Mouse (Mus musculus): ENCODE results near the gene Actl11.

Actl11 gene

DNA sequence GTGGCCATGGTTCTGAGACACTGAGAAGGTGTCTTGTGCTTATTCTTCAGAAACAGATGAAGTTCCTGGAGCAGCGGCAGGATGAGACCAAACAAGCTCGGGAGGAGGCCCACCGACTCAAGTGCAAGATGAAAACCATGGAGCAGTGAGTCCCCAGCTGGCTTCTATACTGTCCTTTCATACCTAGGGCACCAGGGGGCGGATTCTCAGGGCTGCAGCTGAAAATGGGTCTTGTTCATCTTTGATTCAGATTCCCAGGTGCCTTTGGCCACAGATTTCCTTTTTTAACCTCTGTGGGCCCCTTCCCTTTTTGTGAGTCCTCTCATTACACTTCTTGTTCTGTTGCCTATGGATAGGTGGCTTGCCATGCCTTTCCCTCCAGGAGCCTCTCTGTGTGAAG, 32.7 kb downstream of the Actl11 start:
- DNase-seq (ENCODE audit: extremely low read depth, insufficient read length, low spot score) = no peak

DNA sequence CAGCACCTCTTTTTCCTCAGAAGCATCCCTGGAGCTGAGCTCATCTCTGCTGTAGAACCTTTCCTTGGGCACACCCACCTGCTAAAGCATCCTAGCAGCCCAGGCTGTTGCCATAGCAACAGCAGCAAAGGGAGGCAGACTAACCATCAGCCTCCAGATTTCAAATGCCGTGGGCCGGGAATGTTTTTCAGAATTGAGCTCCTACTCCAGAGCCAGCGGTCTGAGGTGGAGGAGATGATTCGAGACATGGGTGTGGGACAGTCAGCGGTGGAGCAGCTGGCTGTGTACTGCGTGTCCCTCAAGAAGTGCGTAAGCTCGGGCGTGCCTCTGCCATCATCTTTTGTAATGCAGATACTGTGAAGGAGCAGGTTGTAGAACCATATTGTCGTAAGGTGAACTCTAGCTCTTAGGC, 33.1 kb downstream of the Actl11 start:
- DNase-seq (ENCODE audit: extremely low read depth, insufficient read length, low spot score) = no peak

GRCm38 (mm10) chr9:107961881-107962280, 33.6 kb downstream of the Actl11 start:
- DNase-seq (ENCODE audit: extremely low read depth, insufficient read length, low spot score) = no peak

DNA sequence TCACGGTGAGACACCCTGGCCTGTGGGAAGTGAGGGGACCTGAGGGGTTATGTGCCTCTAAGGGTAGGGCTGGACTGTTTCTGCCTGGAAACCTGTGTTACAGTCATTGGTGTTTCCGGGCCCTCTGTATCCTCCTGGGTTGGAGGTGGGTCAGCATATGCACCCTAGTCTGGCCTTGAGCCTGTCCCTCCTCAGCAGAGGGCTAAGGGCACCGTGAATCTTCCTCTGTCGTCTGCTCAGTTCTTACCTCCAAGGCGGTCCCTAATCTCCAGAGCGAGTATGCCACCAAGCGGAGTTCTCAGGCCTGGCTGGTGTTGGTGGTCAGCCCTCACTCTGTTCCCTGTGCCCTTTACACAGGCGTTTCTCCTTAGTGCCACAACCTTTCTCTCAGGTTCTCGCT, 34.6 kb downstream of the Actl11 start:
- no peak for DNase-seq (ENCODE audit: extremely low read depth, insufficient read length, low spot score)

DNA sequence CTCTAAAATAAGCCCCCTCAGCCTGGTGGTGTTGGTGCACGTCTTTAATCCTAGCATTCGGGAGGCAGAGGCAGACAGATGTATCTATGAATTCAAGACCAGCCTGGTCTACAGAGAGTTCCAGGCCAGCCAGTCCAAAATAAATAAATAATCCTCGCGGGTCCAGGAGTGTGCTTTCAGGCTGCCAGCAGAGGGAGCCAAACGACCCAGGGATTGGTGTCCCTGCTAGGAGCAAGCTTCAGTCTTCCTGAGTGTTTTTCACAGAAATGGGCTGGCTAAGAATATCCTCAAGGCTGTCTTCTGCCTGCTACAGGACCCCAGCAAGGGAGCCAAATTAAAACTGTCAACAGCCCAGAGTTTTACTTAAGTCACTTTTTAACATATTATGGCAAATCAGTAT, 35.4 kb downstream of the Actl11 start:
- peak; percentile 33 for DNase-seq (ENCODE audit: extremely low read depth, insufficient read length, low spot score)

GRCm38 (mm10) chr9:107964681-107965080, 36.4 kb downstream of the Actl11 start:
- DNase-seq (ENCODE audit: extremely low read depth, insufficient read length, low spot score) = no peak

GRCm38 (mm10) chr9:107966676-107967075, 38.4 kb downstream of the Actl11 start:
- DNase-seq (ENCODE audit: extremely low read depth, insufficient read length, low spot score) = no peak

DNA sequence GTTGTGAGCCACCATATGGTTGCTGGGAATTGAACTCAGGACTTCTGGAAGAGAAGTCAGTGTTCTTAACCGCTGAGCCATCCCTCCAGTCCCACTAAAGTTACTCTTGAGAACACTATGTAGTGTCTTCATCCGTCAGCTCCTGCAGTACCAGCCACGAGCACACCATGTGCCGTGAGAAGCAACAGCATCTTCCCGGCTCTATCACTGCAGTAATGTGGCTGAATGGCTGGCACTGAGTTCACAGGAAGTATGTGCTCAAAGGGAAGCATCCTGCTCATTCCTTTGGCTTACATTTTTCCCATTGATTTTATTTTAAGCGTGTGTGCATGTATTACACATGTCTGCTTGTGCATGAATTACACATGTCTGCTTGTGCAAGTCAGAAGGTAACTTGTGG, 39.2 kb downstream of the Actl11 start:
- no peak for DNase-seq (ENCODE audit: extremely low read depth, insufficient read length, low spot score)

DNA sequence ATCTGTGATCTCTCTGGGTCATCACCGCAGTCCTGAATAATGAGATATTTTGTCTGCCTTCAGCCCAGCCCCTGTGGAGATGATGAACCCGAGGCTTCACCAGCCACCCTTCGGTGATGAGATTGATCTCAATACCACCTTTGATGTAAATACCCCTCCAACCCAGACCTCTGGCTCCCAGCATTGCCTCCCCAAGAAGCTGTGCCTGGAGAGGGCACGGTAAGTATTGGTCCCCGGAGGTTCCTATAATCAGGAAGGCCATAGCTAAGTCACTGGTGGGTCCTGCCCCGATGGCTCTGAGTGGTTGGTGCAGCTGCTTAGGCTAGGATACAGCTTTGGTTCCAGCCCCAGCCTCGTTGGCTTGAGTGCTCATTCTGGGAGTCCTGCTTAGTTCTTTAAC, 40.3 kb downstream of the Actl11 start:
- no peak for DNase-seq (ENCODE audit: extremely low read depth, insufficient read length, low spot score)

DNA sequence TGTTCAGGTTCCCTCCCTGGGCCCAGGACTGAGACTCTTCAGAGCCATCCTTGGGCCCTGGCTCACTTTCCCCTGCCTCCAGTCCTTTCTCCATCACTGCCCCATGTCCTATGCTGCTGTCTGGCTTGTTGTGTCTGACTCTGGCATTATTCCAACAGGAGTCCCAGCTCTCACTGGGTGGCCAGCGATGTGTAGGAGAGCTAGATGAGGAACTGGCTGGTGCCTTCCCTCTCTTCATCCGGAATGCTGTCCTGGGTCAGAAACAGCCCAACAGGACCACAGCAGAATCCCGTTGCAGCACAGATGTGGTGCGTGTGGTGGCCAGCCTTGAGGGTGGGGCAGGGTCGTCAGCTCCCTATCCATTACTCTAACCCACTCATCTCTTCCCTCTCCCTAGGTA, 42.0 kb downstream of the Actl11 start:
- DNase-seq (ENCODE audit: extremely low read depth, insufficient read length, low spot score) = no peak

DNA sequence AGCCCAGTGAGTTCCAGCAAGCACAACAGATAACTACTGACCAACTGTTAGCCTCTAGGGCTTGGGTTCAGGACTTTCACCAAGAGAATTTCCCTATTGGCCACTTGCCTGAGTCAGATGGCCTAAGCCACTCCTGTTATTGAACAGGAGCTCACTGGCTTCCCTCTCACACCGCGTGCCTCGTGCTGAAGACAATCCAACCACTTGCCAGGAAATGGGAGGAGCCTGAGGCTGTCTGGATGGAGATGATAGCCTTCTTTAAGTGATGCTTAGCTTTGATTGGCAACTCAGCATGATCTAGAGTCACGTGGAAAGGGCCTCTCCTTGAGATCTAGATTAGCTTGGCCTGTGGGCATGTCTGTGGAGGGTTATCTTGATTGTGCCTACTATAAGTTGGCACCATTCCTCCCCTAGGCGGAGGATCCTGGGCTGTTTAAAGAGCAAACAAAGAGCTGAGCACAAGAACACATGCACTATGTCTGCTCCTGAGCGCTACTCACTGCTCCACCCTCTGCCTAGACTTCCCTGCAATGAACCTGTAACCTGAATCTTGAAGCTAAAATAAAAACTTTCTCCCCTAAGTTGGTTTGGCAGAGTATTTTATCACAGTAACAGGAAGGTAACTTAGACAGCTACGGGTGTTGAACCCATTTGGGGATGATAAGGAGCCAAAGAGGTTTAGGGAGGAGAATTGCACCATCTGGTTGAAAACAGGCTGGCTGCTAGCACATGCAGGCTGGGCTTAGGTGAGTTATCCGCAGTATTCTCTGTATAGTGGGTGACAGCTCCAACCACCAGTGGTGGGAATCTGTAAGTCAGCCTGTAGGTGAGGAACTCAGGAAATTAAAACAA, 43.6 kb downstream of the Actl11 start:
- DNase-seq (ENCODE audit: extremely low read depth, insufficient read length, low spot score) = no peak

DNA sequence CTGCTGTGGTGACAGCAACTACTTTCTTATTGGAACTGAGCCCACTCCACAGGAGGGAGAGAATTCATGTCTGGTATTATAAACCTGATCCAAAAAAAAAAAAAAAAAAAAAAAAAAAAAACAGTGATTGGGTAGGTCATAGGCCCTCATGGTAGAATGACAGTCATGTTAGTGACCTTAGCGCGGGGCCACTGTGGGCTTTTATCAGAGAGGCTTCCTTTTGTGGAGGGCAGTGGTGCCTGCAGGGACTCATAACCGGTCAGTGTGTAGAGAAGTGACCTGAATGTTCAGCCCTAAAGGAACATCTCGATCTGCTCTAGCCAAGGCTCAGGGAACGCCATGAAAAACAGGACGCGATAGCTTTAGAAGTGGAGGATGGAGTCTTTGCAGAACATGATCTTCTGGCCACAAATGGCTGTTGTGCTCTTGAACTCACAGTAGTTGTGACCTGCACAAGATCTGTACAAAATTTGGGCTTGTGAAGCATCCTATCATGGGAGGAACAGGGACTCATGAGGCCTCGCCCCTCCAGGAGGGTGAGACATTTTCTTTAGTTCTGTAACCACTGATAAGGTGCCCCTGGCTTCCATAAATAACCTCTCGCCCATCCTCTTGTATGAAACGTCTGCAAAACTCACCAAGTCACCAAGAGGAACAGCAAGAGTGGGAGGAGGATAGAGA, 46.4 kb downstream of the Actl11 start:
- no peak for DNase-seq (ENCODE audit: extremely low read depth, insufficient read length, low spot score)

DNA sequence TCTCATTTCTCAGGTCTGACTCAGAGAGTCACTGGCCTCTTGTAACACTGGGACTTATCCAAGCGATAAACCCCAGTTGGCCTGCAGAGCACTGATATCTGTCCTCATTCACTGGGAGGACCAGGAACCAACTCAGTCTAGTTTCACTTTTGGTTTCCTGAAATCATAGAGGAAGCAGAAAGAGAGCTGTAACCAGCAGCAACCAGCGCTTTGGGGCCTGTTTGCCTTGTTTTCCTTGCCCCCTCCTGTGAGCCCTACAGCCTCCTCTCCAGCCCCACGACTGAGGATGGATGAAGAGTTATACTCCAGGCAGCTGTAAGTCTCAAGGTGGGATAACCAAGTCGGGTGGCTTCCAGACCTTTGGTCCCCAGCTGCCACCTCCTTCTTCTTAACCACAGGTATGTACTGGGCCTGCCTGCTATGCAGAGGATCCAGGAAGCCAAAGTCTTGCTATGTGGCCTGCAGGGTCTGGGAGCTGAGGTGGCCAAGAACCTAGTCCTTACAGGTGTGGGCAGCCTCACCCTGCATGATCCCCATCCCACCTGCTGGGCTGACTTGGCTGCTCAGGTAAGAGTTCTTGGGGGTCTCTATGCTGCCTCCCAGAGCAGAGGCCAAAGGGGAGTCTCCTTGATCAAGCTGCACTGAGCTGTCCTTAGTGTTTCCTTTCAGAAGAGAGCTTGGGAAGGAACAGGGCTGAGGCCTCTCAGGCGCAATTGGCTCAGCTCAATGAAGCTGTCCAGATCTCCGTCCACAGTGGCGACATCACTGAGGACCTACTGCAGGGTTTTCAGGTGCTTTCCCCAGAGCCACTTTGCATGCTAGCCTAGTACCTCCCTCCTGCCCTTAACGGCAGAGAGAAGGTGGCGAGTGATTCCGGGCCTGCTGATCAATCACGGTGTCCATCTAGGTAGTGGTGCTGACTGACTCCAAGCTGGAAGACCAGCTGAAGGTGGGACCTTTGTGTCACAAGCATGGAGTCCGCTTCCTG, 47.4 kb downstream of the Actl11 start, which contains the start of gene Uba7:
Gene Uba7, plus strand, starts transcription at position 107 of the 988 bp plus-strand sequence.
- DNase-seq (ENCODE audit: extremely low read depth, insufficient read length, low spot score) = peak; percentile 65

DNA sequence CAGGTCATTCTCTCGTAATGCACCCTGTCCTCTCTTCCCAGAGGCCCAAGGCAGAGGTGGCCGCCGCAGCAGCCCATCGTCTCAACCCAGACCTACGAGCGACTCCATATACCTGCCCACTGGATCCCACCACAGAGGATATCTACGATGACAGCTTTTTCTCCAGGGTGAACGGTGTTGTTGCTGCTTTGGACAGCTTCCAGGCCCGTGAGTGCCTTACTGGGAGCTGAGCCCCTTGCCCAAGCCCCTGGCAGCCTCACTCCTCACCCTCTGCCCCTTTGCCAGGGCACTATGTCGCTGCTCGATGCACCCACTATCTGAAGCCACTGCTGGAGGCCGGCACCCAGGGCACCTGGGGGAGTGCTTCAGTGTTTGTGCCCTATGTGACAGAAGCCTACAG, 50.5 kb downstream of the Actl11 start:
- no peak for DNase-seq (ENCODE audit: extremely low read depth, insufficient read length, low spot score)

All from 3134 (cell line).